Mouse (Mus musculus) intestine, postnatal 0 days (tissue): Measurements from ENCODE around the gene Tchh. TPM values are rescaled to one million over a fixed set of nuclear protein-coding genes. Genes with fewer than 3 reads are reported as not detected.
"Not testable (repeated sequence)": the region's sequence is repeated elsewhere in the genome, so short reads cannot be mapped to it uniquely, and the experiment has no call there.

Experiments used
- ATAC-seq: fragments of 200-750 bp; cut with Nextera tagmentation; 2 replicates; pipeline ENCODE4 v1.8.0; 2017; ENCODE audit warnings: mild to moderate bottlenecking, moderate TSS enrichment, moderate library complexity
- H3K27ac ChIP-seq: fragments of 300-500 bp; sonication (generic); 2 replicates; pipeline ENCODE4 v1.5.1; 2014; ENCODE audit warnings: mild to moderate bottlenecking, low read depth, low read length, moderate library complexity
- H3K27me3 ChIP-seq: fragments of 300-500 bp; sonication (generic); replicated peaks from 2 replicates; pipeline ENCODE4 v1.6.1; 2014; ENCODE audit warnings: low read length, mixed read lengths; ENCODE audit not compliant: control insufficient read depth, insufficient read depth
- H3K36me3 ChIP-seq: fragments of 300-500 bp; sonication (generic); 2 replicates; pipeline ENCODE4 v1.6.1; 2014; ENCODE audit warnings: mild to moderate bottlenecking, moderate library complexity; ENCODE audit not compliant: control insufficient read depth, insufficient read depth
- H3K4me1 ChIP-seq: fragments of 300-500 bp; sonication (generic); replicated peaks from 2 replicates; pipeline ENCODE4 v1.6.1; 2014; ENCODE audit warnings: antibody characterized with exemption, low read length, mixed read lengths; ENCODE audit not compliant: control insufficient read depth, insufficient read depth
- H3K4me2 ChIP-seq: fragments of 300-500 bp; sonication (generic); replicated peaks from 2 replicates; pipeline ENCODE4 v1.6.1; 2014; ENCODE audit warnings: low read depth, mild to moderate bottlenecking, moderate library complexity
- H3K4me3 ChIP-seq: fragments of 300-500 bp; sonication (generic); 2 replicates; pipeline ENCODE4 v1.5.1; 2014; ENCODE audit warnings: low read depth, low read length
- H3K9ac ChIP-seq: fragments of 300-500 bp; sonication (generic); 2 replicates; pipeline ENCODE4 v1.6.1; 2014; ENCODE audit warnings: mild to moderate bottlenecking, low read depth, low read length
- H3K9me3 ChIP-seq: fragments of 300-500 bp; sonication (generic); 2 replicates; pipeline ENCODE4 v1.6.1; 2016; ENCODE audit warnings: mixed run types; ENCODE audit not compliant: control insufficient read depth
- CTCF ChIP-seq: sonication (generic); IDR thresholded peaks from 2 replicates; pipeline ENCODE4 v1.5.1; 2016; ENCODE audit warnings: low read depth, mild to moderate bottlenecking, control low read depth, antibody characterized with exemption, moderate library complexity
- WGBS: fragments of 180-500 bp; shearing (Covaris S2); extraction: QIAGEN DNeasy Blood & Tissue Kit; methylation state at CpG from one replicate; pipeline ENCODE4 v1.1.7; 2014; 5-methylcytosine and 5-hydroxymethylcytosine counted together
- polyA plus RNA-seq: library from polyadenylated mRNA; unstranded; fragments of >200 nt; fragmentation: Nextera tagmentation; extraction: Ambion mirVana; gene quantifications from 2 replicates; pipeline ENCODE4 v1.2.1, GENCODE M21; 2015

The Tchh gene
- polyA plus RNA-seq, 1 experiment from 2014 or later: 2.5 TPM

- ATAC-seq: no peak
- under 1% methylated on average over 38 of the region's 38 CpGs for WGBS
- Histone ChIP-seq H3K9me3 (no peaks in the 10 kb centered on the region), H3K9ac (0 out of 2 replicates have a peak overlapping the region, but pooled peaks have one; percentile 7), H3K4me3 (peak overlapping the region; percentile 42), H3K36me3 (no peaks in the 10 kb centered on the region), H3K27ac (no peak overlapping the region), H3K4me2 (peak overlapping the region; percentile 92), H3K4me1 (peaks cover 7% of the 10 kb centered on the region), H3K27me3 (peaks cover 22% of the 10 kb centered on the region; the same call in 1 of the 2 replicates)
- no peak for TF ChIP-seq CTCF
These were observed 1.5 kb downstream of the Tchh start for GRCm38 (mm10) chr3:93443501-93444101.

DNA sequence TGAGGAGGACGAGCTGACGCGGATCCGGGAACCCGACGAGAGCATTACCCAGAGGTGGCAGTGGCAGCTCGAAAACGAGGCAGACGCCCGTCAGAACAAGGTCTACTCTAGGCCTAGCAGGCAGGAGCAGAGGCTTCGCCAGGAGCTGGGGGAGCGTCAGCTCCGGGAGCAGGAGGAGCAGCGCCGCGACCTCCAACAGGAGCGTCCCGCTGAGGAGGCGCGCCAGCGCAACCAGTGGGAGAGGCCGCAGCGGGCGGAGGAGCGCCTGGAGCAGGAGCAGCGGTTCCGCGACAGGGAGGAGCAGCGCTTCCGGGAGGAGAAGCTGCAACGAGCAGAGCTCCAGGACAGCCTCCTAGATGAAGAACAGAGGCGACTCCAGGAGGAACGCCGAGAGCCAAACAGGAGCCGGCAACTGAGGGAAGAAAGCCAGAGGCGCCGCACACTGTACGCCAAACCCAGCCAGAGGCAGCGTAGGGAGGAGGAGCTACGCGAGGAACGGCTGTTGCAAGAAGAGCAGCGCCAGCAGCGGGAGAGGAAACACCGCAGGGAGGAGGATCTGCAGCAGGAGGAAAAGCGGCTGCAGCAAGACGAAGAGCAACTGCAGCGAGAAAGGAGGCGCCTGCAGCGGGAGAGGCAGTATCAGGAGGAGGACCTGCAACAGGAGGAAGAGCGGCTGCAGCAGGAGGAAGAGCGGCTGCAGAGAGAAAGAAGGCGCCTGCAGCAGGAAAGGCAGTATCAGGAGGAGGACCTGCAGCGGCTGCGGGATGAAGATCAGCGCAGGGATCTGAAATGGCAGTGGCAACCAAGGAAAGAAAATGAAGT is 2.4 kb downstream of the Tchh start:
- TF ChIP-seq CTCF: no peak
- Histone ChIP-seq H3K27me3 (peaks cover 22% of the 10 kb centered on the region; the same call in 1 of the 2 replicates), H3K9me3 (no peaks in the 10 kb centered on the region), H3K4me1 (peaks cover 7% of the 10 kb centered on the region), H3K4me3 (peak overlapping the region; percentile 42), H3K4me2 (peak overlapping the region; percentile 92), H3K27ac (peak overlapping the region; percentile 46; the same call in 1 of the 2 replicates), H3K9ac (peak overlapping the region; percentile 35; the same call in 1 of the 2 replicates), H3K36me3 (no peaks in the 10 kb centered on the region)
- peak; percentile 64 for ATAC-seq
- WGBS: under 1% methylated on average over 56 of the region's 56 CpGs

- H3K4me3 ChIP-seq: peak overlapping the region; percentile 42
- peak; percentile 20; the same call in 1 of the 2 replicates for TF ChIP-seq CTCF
- H3K4me2 ChIP-seq: peak overlapping the region; percentile 92
- WGBS: under 1% methylated on average over 36 of the region's 36 CpGs
- H3K27me3 ChIP-seq: peaks cover 22% of the 10 kb centered on the region; the same call in 1 of the 2 replicates
- H3K4me1 ChIP-seq: peaks cover 7% of the 10 kb centered on the region
- no peak for ATAC-seq
- H3K27ac ChIP-seq: 0 out of 2 replicates have a peak overlapping the region, but pooled peaks have one; percentile 46
- no peaks in the 10 kb centered on the region for H3K36me3 ChIP-seq
- peak overlapping the region; percentile 35; the same call in 1 of the 2 replicates for H3K9ac ChIP-seq
- H3K9me3 ChIP-seq: no peaks in the 10 kb centered on the region
These were observed 3.1 kb downstream of the Tchh start for GRCm38 (mm10) chr3:93445165-93445705.

DNA sequence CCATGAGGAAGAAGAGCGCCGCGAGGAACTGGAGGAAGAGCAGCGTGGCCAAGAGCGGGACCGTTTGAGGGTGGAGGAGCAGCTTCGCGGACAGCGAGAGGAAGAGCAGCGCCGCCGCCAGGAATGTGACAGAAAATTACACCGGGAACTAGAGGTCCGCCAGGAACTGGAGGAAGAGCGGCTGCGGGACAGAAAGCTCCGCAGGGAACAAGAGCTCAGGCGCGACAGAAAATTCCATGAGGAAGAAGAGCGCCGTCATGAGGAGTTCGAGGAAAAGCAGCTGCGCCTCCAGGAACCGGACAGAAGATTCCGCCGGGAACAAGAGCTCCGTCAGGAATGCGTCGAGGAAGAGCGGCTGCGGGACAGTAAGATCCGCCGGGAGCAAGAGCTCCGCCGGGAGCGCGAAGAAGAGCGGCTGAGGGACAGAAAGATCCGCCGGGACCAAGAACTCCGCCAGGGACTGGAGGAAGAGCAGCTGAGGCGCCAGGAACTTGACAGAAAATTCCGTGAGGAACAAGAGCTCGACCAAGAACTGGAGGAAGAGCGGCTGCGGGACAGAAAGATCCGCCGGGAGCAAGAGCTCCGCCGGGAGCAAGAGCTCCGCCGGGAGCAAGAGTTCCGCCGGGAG is 4.1 kb downstream of the Tchh start:
- Histone ChIP-seq H3K36me3 (no peaks in the 10 kb centered on the region), H3K4me1 (peaks cover 7% of the 10 kb centered on the region), H3K4me3 (peak overlapping the region; percentile 42), H3K27me3 (peaks cover 22% of the 10 kb centered on the region; the same call in 1 of the 2 replicates), H3K9me3 (no peaks in the 10 kb centered on the region), H3K27ac (peak overlapping the region; percentile 84), H3K9ac (peak overlapping the region; percentile 45; the same call in 1 of the 2 replicates), H3K4me2 (peak overlapping the region; percentile 92)
- WGBS: under 1% methylated on average over 54 of the region's 54 CpGs
- TF ChIP-seq CTCF: peak; percentile 54
- ATAC-seq: no peak

- WGBS: under 1% methylated on average over 32 of the region's 32 CpGs
These were observed 4.6 kb downstream of the Tchh start for GRCm38 (mm10) chr3:93446756-93447137.

More at GRCm38 (mm10) chr3:93446756-93447137, 4.6 kb downstream of the Tchh start:
- not testable (repeated sequence) for H3K4me1 ChIP-seq, H3K36me3 ChIP-seq, H3K9me3 ChIP-seq
- peak overlapping the region; percentile 92 for H3K4me2 ChIP-seq
- H3K9ac ChIP-seq: peak overlapping the region; percentile 45
- peak overlapping the region; percentile 42 for H3K4me3 ChIP-seq
- H3K27ac ChIP-seq: peak overlapping the region; percentile 84
- ATAC-seq: peak; percentile 24; the same call in 1 of the 2 replicates
- H3K27me3 ChIP-seq: peaks cover 20% of the 10 kb centered on the region; the same call in 1 of the 2 replicates
